Mouse (Mus musculus) CD8-positive naive resting alpha-beta T cell, adult 2 months (primary cell): ENCODE results near the gene Dusp5.
A peak's percentile ranks its signal among the peaks of the same experiment; 100 is the strongest.
"Not testable (repeated sequence)": the region's sequence is repeated elsewhere in the genome, so short reads cannot be mapped to it uniquely, and the experiment has no call there.

Experiments
- DNase-seq, 2 experiments: peaks; one replicate each; pipeline ENCODE4 v3.0.0; 2022; ENCODE audit warnings: low read depth in 2 of 2, low spot score in 2 of 2

Gene Dusp5

DNA sequence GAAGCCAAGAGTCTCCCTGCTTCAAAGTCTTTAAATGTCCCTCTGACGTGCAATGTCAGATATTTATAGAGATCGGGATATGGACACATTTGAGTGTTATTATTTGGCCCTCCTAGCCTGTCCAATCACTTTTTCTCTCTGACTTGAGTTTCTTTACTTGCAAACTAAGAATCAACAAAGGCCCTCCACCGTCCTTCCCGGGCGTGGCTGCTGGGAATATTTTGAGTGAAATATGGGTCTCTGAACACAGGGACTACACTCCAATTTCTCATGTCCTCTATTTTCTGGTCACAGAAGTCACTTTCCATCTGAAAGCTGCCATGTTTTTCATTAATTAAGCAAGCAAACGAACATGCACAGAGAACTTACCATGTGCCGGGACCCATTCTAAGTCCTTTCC lies 45.6 kb downstream of the Dusp5 start:
- DNase-seq, result no peak

DNA sequence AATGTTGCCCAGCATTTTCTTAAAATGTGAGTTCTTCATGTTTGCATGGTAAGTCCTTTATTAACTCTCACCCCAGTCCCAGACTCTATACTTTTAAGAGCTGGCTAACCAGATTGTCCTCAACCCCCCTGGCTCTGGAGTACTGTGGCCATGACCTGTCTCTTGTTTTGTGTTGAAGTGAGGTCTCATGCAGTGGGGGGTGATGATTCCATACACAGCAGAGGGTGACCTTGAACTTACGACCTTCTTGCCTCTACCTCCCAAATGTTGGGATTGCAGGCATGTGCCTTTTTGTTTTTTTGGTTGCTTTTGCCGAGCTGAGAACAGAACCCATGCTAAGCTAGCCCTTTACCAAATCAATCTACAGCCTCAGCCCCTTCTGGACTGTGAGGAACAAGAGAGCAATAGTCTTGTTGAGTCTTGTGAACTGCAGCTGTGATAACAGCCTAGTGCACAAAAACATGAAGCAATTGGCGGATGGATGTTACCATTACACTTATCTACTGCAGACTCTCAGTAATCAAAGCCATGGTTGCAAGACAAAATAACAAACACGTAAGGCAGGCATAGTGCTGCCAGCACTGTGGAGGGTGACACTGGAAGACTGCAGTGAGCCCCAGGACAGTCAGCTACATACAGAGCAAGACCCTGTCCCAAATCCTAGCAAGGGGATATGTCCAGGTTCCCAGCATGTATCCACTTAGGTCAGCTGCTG lies 46.5 kb downstream of the Dusp5 start:
- no peak for DNase-seq

DNA sequence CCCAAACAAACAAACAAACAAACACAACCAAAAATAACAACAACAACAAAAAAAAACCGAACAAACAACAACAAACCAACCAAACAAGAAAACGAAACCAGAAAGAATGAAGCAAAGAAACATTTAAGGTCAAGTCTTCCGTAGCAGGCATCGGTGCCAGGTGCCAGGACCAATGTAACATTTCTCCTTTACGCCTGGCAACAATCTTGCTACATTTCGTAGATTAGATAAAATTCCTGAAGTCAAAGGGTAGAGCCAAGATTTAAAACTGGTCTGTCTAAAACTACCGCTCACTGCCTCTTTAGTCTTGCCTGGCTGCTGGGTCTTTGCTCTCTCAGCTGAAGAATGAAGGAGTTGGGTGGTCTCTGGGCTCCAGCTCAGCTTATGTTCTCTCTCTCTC lies 47.2 kb downstream of the Dusp5 start:
- DNase-seq, result no peak

DNA sequence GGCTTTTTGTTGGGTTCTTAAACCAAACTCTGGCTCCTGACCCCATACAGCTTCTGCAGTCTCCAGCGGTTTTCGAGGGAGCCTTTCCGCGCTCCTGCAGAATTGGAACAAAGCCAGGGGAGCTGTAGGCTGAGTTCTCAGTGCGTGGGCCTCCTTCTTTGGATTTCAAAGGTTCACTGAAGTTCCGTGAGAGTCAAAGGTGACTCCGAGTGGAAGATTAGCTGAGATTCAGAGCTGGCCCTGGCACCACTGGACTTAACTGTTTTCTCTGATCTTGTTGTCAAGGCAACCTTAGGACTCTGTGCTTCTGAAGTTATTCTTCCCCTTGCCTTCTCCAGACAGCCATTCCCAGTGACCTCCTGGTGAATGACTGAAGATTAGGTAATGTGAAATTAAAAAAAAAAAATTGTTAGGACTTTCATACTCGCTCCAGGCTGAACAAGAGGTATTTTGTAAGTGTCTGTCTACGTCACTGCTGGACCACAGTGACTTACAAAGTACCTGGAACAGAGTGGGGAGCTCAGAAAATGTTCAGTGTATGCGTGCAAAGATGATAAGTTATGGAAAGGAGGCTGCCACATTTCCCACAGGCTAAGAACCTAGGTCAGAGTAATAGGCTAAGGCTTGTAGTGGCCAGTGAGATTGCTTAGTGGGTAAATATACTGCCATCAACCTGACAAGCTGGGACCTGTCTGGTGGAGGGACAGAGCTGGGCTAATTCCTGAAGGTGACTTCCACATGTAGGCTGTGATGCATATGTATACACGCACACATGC lies 48.3 kb downstream of the Dusp5 start:
- no peak for DNase-seq

DNA sequence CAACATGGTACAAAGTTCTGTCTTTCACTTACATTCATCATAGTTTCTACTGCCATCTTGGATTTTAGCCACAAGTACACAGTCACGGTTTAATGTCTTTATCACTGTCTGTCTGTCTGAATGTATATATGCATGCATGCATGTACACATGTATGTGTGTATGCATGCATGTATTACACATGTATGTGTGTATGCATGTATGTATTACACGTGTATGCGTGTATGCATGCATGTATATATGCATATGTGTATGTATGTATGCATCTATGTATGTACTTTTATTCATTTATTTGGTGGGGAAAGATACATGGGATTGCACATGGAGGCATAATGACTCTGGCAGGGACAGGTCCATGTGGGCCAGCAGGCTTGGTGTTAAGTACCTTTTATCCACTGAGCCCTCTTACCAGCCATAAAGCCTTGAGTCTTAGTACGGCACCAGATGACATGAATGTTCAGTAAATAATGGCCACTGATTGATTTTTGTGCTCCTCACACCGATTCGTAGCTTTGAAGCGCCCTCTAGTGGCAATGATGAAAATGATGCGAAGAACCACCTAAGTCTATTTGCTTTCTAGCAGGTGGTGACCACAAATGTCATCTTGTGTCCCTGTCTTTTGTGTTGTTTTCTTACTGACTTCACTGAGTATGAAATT lies 49.8 kb downstream of the Dusp5 start:
- DNase-seq, result peak; percentile 72 to 78

DNA sequence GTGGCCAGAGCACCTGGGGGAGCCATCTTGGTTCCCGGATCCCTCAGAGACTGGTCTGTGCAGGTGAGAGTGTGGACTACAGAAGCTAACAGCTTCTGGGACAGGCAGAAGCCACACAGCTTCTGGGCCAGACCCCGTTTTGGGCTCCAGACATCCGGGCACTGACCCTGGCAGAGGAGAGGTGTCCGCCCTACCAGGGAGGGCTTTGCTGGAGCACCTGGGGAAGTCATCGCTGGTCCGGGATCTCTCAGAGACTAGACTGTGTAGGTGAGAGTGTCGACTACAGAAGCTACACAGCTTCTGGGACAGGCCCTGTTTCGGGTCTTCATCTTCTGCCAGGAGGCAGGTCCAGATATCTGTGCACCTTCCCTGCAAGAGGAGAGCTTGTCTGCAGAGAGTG lies 51.4 kb downstream of the Dusp5 start:
- DNase-seq, result not testable (repeated sequence)

DNA sequence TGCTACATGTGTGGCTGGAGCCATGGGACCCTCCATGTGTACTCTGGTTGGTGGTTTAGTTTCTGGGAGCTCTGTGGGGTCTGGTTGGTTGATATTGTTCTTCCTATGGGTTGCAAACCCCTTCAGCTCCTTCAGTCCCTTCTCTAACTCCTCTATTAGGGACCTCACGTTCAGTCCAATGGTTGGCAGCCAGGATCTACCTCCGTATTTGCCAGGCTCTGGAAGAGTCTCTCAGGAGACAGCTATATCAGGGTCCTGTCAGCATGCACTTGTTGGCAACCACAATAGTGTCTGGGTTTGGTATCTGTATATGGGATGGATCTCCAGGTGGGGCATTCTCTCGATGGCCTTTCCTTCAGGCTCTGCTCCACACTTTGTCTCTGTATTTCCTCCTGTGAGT lies 58.8 kb downstream of the Dusp5 start:
- DNase-seq, result not testable (repeated sequence)

DNA sequence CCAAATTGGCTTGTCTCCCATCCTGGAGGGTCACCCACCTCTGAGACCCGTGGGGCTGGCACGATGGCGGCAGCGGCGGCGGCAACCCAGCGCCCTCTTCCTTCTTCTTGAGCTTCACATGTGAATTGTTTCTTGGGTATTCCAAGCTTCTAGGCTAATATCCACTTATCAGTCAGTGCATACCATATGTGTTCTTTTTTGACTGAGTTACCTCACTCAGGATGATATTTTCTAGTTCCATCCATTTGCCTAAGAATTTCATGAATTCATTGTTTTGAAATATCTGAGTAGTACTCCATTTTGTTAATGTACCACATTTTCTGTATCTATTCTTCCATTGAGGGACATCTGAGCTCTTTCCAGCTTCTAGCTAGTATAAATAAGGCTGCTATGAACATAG lies 60.1 kb downstream of the Dusp5 start, which contains the start of gene Nutf2-ps1:
Gene Nutf2-ps1 (minus strand): TSS at position 101 of the 400 bp plus-strand sequence.
- DNase-seq, result not testable (repeated sequence)
